In the genomic region with DNA sequence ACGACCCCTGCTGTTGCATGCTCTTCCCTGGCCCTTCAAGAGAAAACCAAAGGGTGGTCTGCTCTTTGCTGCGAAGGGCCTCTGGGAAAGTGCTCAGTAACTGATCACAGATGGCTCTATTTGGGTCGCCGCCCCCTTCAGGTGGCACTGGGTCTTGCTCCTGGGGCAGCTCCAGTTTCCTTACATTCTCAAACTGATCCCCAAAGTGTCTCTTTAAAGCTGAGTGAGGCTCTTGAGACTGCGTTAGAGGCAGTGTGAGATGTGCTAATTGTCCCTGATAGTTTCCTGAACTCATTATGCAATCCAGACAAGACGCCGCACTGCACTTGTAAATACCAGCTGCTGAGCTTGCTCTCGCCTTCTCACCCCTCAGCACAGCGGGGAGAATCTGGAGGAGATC, we compare ENCODE assay signal across 8 mouse cellular contexts. TPM values are rescaled to one million over a fixed set of nuclear protein-coding genes. Genes with fewer than 3 reads are reported as not detected.
A peak's percentile ranks its signal among the peaks of the same experiment; 100 is the strongest.
DNase-seq lines count a peak whose midpoint lies in the region; ATAC-seq and TF ChIP-seq lines count a peak whose summit lies in the region.

No protein-coding gene starts in this region.

- no peak overlapping the region for H3K9ac ChIP-seq in forebrain, postnatal 0 days
- H3K9ac ChIP-seq in kidney, embryonic 14.5 days (ENCODE audit: low read depth, low read length), result no peak overlapping the region

- WGBS in kidney, adult 2 months, result 52% methylated on average over 9 of the region's 9 CpGs
- 24% methylated on average over 9 of the region's 9 CpGs for WGBS in forebrain, postnatal 0 days
- 38% methylated on average over 9 of the region's 9 CpGs for WGBS in kidney, embryonic 14.5 days

- no peak for TF ChIP-seq POLR2A in kidney, adult 2 months (IDR thresholded peaks at IDR 0.05; ENCODE audit: low read depth, low read length)

- ATAC-seq in Patski, result no peak
- ATAC-seq in forebrain, postnatal 0 days, result peak; percentile 48
- ATAC-seq in kidney, embryonic 14.5 days (ENCODE audit: low FRiP score, low TSS enrichment), result no peak

- H3K4me3 ChIP-seq in kidney, adult 2 months (ENCODE audit: insufficient read depth, low read depth, low read length), result no peak overlapping the region
- H3K4me3 ChIP-seq in forebrain, postnatal 0 days (ENCODE audit: low read depth, low read length), result no peak overlapping the region
- no peak overlapping the region for H3K4me3 ChIP-seq in kidney, embryonic 14.5 days (ENCODE audit: low read length)

- in situ Hi-C loops in Patski (cut with MboI; ENCODE audit: low pct_unique_long_range_greater_than_20kb), result no loop called here

- no peaks in the 10 kb centered on the region for H3K27me3 ChIP-seq in kidney, adult 2 months (replicated peaks; ENCODE audit: control insufficient read depth, insufficient read depth, low read length)
- no peaks in the 10 kb centered on the region for H3K27me3 ChIP-seq in Patski
- H3K27me3 ChIP-seq in forebrain, postnatal 0 days (ENCODE audit: insufficient read depth, low read length), result no peaks in the 10 kb centered on the region
- H3K27me3 ChIP-seq in kidney, embryonic 14.5 days (ENCODE audit: control insufficient read depth, insufficient read depth, low read length), result no peaks in the 10 kb centered on the region

- CTCF ChIA-PET in Patski (lab: Charles Lee), result interaction anchor here (1.1 to 3.2 kb wide), 4 partner anchors 9 to 28 kb away, joined by 3 to 10 read pairs (median 4); partner anchors contain the start of genes BC030867 and Hdac5

- TF ChIP-seq CTCF in kidney, adult 2 months (conservative IDR thresholded peaks at IDR 0.05; ENCODE audit: insufficient read depth, insufficient read length, low read depth, low read length), result peak; percentile 34; the same call in 1 of the 2 replicates
- TF ChIP-seq CTCF in Patski (IDR thresholded peaks at IDR 0.05), result peak; percentile 58
- TF ChIP-seq CTCF in forebrain, postnatal 0 days (IDR thresholded peaks at IDR 0.05; ENCODE audit: low read depth), result peak; percentile 49

- H3K9me3 ChIP-seq in forebrain, postnatal 0 days (ENCODE audit: low read length), result no peaks in the 10 kb centered on the region
- H3K9me3 ChIP-seq in kidney, embryonic 14.5 days (ENCODE audit: control insufficient read depth, low read length), result no peaks in the 10 kb centered on the region

- no peak overlapping the region for H3K4me2 ChIP-seq in forebrain, postnatal 0 days (ENCODE audit: low read depth)
- H3K4me2 ChIP-seq in kidney, embryonic 14.5 days (replicated peaks; ENCODE audit: low read depth, low read length), result no peak overlapping the region

- no peaks in the 10 kb centered on the region for H3K4me1 ChIP-seq in kidney, adult 2 months (ENCODE audit: control insufficient read depth, insufficient read depth, low read length)
- no peaks in the 10 kb centered on the region for H3K4me1 ChIP-seq in forebrain, postnatal 0 days (ENCODE audit: insufficient read depth)
- H3K4me1 ChIP-seq in kidney, embryonic 14.5 days (ENCODE audit: control insufficient read depth, insufficient read depth, low read length), result no peaks in the 10 kb centered on the region

- no peak overlapping the region for H3K27ac ChIP-seq in kidney, adult 2 months (ENCODE audit: insufficient read depth, low read depth, low read length)
- H3K27ac ChIP-seq in forebrain, postnatal 0 days (ENCODE audit: low read depth, low read length), result 0 out of 2 replicates have a peak overlapping the region, but pooled peaks have one; percentile 21
- no peak overlapping the region for H3K27ac ChIP-seq in kidney, embryonic 14.5 days (ENCODE audit: low read depth, low read length)

- H3K36me3 ChIP-seq in kidney, adult 2 months (ENCODE audit: control insufficient read depth, insufficient read depth, low read length), result no peaks in the 10 kb centered on the region
- no peaks in the 10 kb centered on the region for H3K36me3 ChIP-seq in forebrain, postnatal 0 days (ENCODE audit: insufficient read depth)
- peaks cover 58% of the 10 kb centered on the region for H3K36me3 ChIP-seq in kidney, embryonic 14.5 days (ENCODE audit: control insufficient read depth, insufficient read depth, low read length)

- DNase-seq in kidney, adult 2 months, result no peak
- DNase-seq in kidney, adult 18-20 months, result no peak
- DNase-seq in B cell, adult 2 months, result peak; percentile 28 to 40
- no peak for DNase-seq in Patski (ENCODE audit: low read depth, low spot score)
- DNase-seq in forebrain, postnatal 0 days, result peak; percentile 41
- DNase-seq in spleen, adult 12 weeks (ENCODE audit: low spot score), result no peak
- no peak for DNase-seq in cerebellum, adult 11 months

- POLR2A ChIA-PET in Patski (lab: Charles Lee), result no interaction called here

RNA-seq across cellular contexts. Expression of gene BC030867, which starts 8.8 kb away (rescaled TPM):
- 0.41 and 0.81 TPM in 2 replicates for polyA plus RNA-seq in kidney, adult 2 months (2012; rRNA removed)
- polyA plus RNA-seq in Patski (2021), result 6.8 TPM
- 0.62 and 1.0 TPM in 2 replicates for total RNA-seq in forebrain, postnatal 0 days (2014; rRNA removed)
- polyA plus RNA-seq in forebrain, postnatal 0 days (2015; fragmentation: Nextera tagmentation; extraction: Ambion mirVana), result 1.5 and 1.6 TPM in 2 replicates
- 18.2 and 22.9 TPM in 2 replicates for polyA plus RNA-seq in kidney, embryonic 14.5 days (2014; fragmentation: Nextera tagmentation; extraction: Ambion mirVana)

RNA-seq across cellular contexts. Expression of gene Asb16, which starts 11.0 kb away (rescaled TPM):
- 0.10 and 0.70 TPM in 2 replicates for polyA plus RNA-seq in kidney, adult 2 months (2012; rRNA removed)
- 0.28 TPM for polyA plus RNA-seq in Patski (2021)
- 0.54 and 1.4 TPM in 2 replicates for total RNA-seq in forebrain, postnatal 0 days (2014; rRNA removed)
- 0.11 TPM in 1 of 2 replicates, not detected in the other for polyA plus RNA-seq in forebrain, postnatal 0 days (2015; fragmentation: Nextera tagmentation; extraction: Ambion mirVana)
- polyA plus RNA-seq in kidney, embryonic 14.5 days (2014; fragmentation: Nextera tagmentation; extraction: Ambion mirVana), result 0.09 TPM in 1 of 2 replicates, not detected in the other

RNA-seq across cellular contexts. Expression of gene Tmub2, which starts 27.2 kb away (rescaled TPM):
- 59.7 and 66.9 TPM in 2 replicates for polyA plus RNA-seq in kidney, adult 2 months (2012; rRNA removed)
- 60.5 TPM for polyA plus RNA-seq in Patski (2021)
- 72.5 and 77.4 TPM in 2 replicates for total RNA-seq in forebrain, postnatal 0 days (2014; rRNA removed)
- polyA plus RNA-seq in forebrain, postnatal 0 days (2015; fragmentation: Nextera tagmentation; extraction: Ambion mirVana), result 63.0 and 67.0 TPM in 2 replicates
- polyA plus RNA-seq in kidney, embryonic 14.5 days (2014; fragmentation: Nextera tagmentation; extraction: Ambion mirVana), result 41.6 and 54.2 TPM in 2 replicates

RNA-seq across cellular contexts. Expression of gene Hdac5, which starts 27.5 kb away (rescaled TPM):
- 69.2 TPM in 2 replicates for polyA plus RNA-seq in kidney, adult 2 months (2012; rRNA removed)
- polyA plus RNA-seq in Patski (2021), result 63.8 TPM
- total RNA-seq in forebrain, postnatal 0 days (2014; rRNA removed), result 170 and 209 TPM in 2 replicates
- polyA plus RNA-seq in forebrain, postnatal 0 days (2015; fragmentation: Nextera tagmentation; extraction: Ambion mirVana), result 67.1 and 69.4 TPM in 2 replicates
- polyA plus RNA-seq in kidney, embryonic 14.5 days (2014; fragmentation: Nextera tagmentation; extraction: Ambion mirVana), result 21.6 and 29.1 TPM in 2 replicates

RNA-seq across cellular contexts. Expression of gene Atxn7l3, which starts 38.9 kb away (rescaled TPM):
- polyA plus RNA-seq in kidney, adult 2 months (2012; rRNA removed), result 28.0 TPM in 2 replicates
- 53.4 TPM for polyA plus RNA-seq in Patski (2021)
- 162 and 167 TPM in 2 replicates for total RNA-seq in forebrain, postnatal 0 days (2014; rRNA removed)
- 24.3 and 26.2 TPM in 2 replicates for polyA plus RNA-seq in forebrain, postnatal 0 days (2015; fragmentation: Nextera tagmentation; extraction: Ambion mirVana)
- 15.2 and 18.6 TPM in 2 replicates for polyA plus RNA-seq in kidney, embryonic 14.5 days (2014; fragmentation: Nextera tagmentation; extraction: Ambion mirVana)

Comparison
In these comparisons a context has a peak if more than half of its experiments do, and no peak if none do; other contexts are left out.
1. DNase-seq: peak in B cell, adult 2 months (2 of 2) and forebrain, postnatal 0 days (single experiment); none in kidney, adult 2 months (single experiment), kidney, adult 18-20 months (single experiment), Patski (single experiment), spleen, adult 12 weeks (single experiment) and cerebellum, adult 11 months (single experiment).
2. Peak in every context shown above with its lines, with median percentiles within 50 percentile points of each other: CTCF ChIP-seq.